Mouse (Mus musculus): Measurements from ENCODE around the gene Zfp953. TPM values are rescaled to one million over a fixed set of nuclear protein-coding genes. Genes with fewer than 3 reads are reported as not detected.

Gene Zfp953
- total RNA-seq (2023) = 10 to 100 TPM in 1 of 2 experiments, 1 to 10 TPM in 1; 8.2 to 10.7 TPM

GRCm38 (mm10) chr13:67360131-67360744, at the start of gene Zfp953, which contains the start of gene Gm28044:
Gene Zfp953, minus strand, starts transcription at chr13:67360605.
Gene Gm28044, minus strand, starts transcription at chr13:67360536.

GRCm38 (mm10) chr13:67399183-67399903, 38.9 kb upstream of the Zfp953 start, which contains the start of gene Zfp429:
Gene Zfp429, minus strand, starts transcription at chr13:67399819.

GRCm38 (mm10) chr13:67375050-67375911, 14.9 kb upstream of the Zfp953 start, which contains the start of the genes Gm28041 and Zfp456:
Gene Gm28041, minus strand, starts transcription at chr13:67375733.
Gene Zfp456, minus strand, starts transcription at chr13:67375810.

GRCm38 (mm10) chr13:67332019-67332724, 28.2 kb downstream of the Zfp953 start, which contains the start of gene Zfp595:
Gene Zfp595, minus strand, starts transcription at chr13:67332570.

GRCm38 (mm10) chr13:67305822-67306672, 54.4 kb downstream of the Zfp953 start, which contains the start of gene Zfp457:
Gene Zfp457, minus strand, starts transcription at chr13:67306485.

Other genes with a start within 250 kb of the Zfp953 start
- gene Rslcan18, start 244.3 kb downstream of the Zfp953 start, total RNA-seq (2023) = under 1 TPM in 1 of 2 experiments, not detected in 1; 0.41 TPM
- gene Zfp759, start 238.9 kb downstream of the Zfp953 start, total RNA-seq (2023) = 1 to 10 TPM; 4.3 to 5.7 TPM
- gene Rsl1, start 187.4 kb downstream of the Zfp953 start, total RNA-seq (2023) = 1 to 10 TPM; 7.0 to 9.9 TPM
- 1 to 10 TPM; 2.3 TPM for gene Zfp455, start 166.1 kb downstream of the Zfp953 start, total RNA-seq (2023)
- gene Zfp458, start 82.1 kb downstream of the Zfp953 start, total RNA-seq (2023) = 1 to 10 TPM; 2.8 to 5.4 TPM
- 1 to 10 TPM; 2.9 to 5.3 TPM for gene Zfp457, start 54.1 kb downstream of the Zfp953 start, total RNA-seq (2023)
- 10 to 100 TPM; 16.4 to 18.8 TPM for gene Zfp595, start 28.0 kb downstream of the Zfp953 start, total RNA-seq (2023)
- gene Gm28044, start 69 bp downstream of the Zfp953 start, total RNA-seq (2023) = 1 to 10 TPM; 4.1 to 6.4 TPM
- 1 to 10 TPM in 1 of 2 experiments, not detected in 1; 2.4 TPM for gene Gm28041, start 15.1 kb upstream of the Zfp953 start, total RNA-seq (2023)
- gene Zfp456, start 15.2 kb upstream of the Zfp953 start, total RNA-seq (2023) = 10 to 100 TPM in 1 of 2 experiments, 1 to 10 TPM in 1; 7.7 to 12.5 TPM
- gene Zfp429, start 39.2 kb upstream of the Zfp953 start, total RNA-seq (2023) = 10 to 100 TPM; 10.1 to 12.5 TPM
- 1 to 10 TPM; 3.1 to 3.3 TPM for gene Zfp459, start 60.8 kb upstream of the Zfp953 start, total RNA-seq (2023)
- 10 to 100 TPM; 12.4 to 14.4 TPM for gene Zfp874a, start 91.0 kb upstream of the Zfp953 start, total RNA-seq (2023)
- 10 to 100 TPM; 17.1 to 18.3 TPM for gene Zfp874b, start 123.7 kb upstream of the Zfp953 start, total RNA-seq (2023)
- gene Zfp58, start 139.9 kb upstream of the Zfp953 start, total RNA-seq (2023) = 10 to 100 TPM; 12.6 to 13.9 TPM
- gene Gm26965, start 165.5 kb upstream of the Zfp953 start, total RNA-seq (2023) = not detected
- gene Zfp87, start 165.6 kb upstream of the Zfp953 start, total RNA-seq (2023) = 10 to 100 TPM; 23.3 to 25.2 TPM
- 1 to 10 TPM; 8.6 to 9.3 TPM for gene Zfp748, start 193.2 kb upstream of the Zfp953 start, total RNA-seq (2023)
- gene Zfp729b, start 249.1 kb upstream of the Zfp953 start, total RNA-seq (2023) = 10 to 100 TPM; 15.6 to 15.8 TPM

Data from T-cell, adult 66 days (primary cell).